Mouse (Mus musculus): ENCODE measurements around the gene Fcgrt.

DNA sequence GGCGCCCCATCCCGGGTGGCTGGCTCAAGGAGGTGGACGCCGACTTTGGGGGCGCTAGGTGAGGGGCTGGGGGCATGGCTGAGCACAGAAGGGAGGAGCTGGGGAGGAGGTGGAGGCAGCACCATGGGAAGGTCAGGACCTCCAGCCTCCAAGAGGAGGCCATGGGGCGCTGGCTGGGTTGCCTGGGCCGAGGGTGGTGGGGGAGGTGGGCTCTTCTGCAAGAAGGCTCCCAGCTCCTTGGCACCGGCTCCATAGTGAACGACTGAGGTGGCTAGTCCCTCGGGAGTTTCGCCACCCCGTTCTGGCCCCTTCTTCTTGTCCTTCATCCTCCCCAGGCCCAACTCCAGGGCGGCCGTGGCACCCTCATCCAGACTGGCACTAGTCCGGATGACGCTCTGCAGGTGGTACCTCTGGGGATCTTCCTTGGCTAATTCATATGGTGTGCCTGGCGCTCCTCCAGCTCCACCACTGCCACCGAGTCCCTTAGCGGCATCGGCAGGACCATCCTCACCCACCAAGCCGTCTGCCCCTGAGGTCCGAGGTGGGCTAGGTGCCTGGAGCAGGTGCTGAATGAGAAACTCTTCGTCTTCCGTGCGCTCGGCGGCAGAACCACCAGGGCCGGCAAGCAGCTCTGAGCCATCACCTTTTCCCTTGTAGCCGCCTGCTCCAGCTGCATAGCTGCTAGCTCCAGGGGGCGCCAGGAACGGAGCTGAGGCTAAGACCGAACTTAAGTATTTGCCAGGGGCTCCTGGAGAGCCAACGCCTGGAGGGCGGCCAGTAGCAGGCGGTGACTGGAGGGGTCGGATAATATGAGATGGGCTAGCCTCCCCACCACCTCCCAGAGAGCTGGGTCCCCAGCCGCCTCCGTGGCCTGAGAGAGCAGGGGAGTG lies 55.4 kb downstream of the Fcgrt start:
- TF ChIP-seq CTCF (IDR thresholded peaks at IDR 0.05; ENCODE audit: extremely low read depth, insufficient read depth, low read length) (no peak), POLR2A (IDR thresholded peaks at IDR 0.05; ENCODE audit: extremely low read depth, insufficient read depth, low read length) (no peak)
